Mouse (Mus musculus): ENCODE measurements around the gene Fap.

Fap gene

DNA sequence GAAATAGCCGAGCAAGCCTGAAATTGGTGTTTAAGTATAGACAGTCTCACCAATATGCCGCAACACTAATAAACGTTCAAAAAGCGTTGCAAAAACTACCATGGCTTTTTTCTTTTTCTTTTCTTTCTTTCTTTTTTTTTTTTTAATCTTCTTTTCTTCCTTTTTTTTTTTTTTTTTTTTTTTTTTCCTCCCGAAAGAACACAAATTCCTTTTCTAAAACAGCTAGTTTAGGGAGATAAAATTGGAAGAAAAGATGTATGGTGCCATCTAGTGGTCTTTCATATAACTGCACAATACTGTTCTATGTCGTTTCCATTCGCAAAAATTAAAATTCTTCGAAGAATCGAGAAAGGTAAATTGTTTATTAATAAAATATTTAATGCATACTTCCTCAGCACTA, 115.8 kb downstream of the Fap start:
- DNase-seq: no peak

DNA sequence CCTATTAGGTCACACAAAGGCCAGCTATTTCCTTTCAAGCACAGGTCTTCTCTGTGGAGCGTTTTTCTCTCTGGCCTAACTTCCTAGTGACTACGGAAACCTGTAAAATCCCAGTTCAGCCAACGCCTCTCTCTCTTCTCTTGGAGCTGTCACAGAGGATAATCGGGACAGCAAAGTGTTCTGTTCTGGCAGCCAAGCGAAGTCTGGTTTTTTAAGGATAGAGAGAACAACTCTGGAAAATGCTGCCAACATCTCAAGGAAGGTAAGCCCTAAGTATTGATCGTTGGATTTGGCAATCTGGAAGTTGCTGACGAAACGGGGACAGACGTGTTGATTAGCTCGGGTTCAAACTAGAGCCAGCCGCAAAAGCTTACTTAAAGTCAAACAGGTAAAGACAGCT, 118.9 kb downstream of the Fap start:
- no peak for DNase-seq

DNA sequence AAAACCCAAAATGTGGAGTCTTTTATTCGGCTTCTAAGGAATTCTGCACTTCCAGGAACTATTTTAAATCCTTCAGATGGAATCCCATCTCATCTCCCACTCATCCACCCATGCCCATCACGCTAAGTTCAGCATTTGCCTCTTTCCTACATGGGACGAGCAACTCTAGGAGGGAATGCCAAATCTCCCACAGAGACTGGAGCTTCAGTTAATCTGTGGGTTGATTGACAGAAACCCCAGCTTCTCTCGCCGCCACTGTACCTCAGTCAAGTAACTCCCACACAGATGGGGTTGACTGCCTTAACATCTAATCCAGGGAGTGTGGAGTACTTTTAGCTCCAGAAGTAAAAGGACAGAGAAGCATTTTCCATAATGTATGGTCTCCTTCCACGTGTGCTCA, 119.8 kb downstream of the Fap start:
- DNase-seq: no peak

Data from lung, adult 18-20 months (tissue).